Mouse (Mus musculus): ENCODE data around the gene Nck2. TPM values are rescaled to one million over a fixed set of nuclear protein-coding genes. Genes with fewer than 3 reads are reported as not detected.

Nck2 gene
- polyA plus RNA-seq, 1 experiment from 2014 or later, result 21.5 TPM

- H3K27me3 ChIP-seq (replicated peaks; ENCODE audit: control insufficient read depth, insufficient read depth, low read length), result no peaks in the 10 kb centered on the region
These were observed 122.4 kb downstream of the Nck2 start for GRCm38 (mm10) chr1:43566677-43567377.

GRCm38 (mm10) chr1:43568824-43569223 is 124.4 kb downstream of the Nck2 start:
- Histone ChIP-seq H3K4me1 (ENCODE audit: control insufficient read depth, insufficient read depth, low read length) (no peaks in the 10 kb centered on the region), H3K4me2 (ENCODE audit: low read depth, low read length) (no peak overlapping the region), H3K9me3 (ENCODE audit: control insufficient read depth, low read length) (no peaks in the 10 kb centered on the region), H3K36me3 (ENCODE audit: control insufficient read depth, insufficient read depth, low read length) (no peaks in the 10 kb centered on the region), H3K4me3 (ENCODE audit: low read length) (no peak overlapping the region), H3K9ac (ENCODE audit: low read depth, low read length) (no peak overlapping the region), H3K27me3 (replicated peaks; ENCODE audit: control insufficient read depth, insufficient read depth, low read length) (no peaks in the 10 kb centered on the region), H3K27ac (ENCODE audit: low read length) (no peak overlapping the region)
- 89% methylated on average over 10 of the region's 10 CpGs for WGBS
- no peak for ATAC-seq

More at GRCm38 (mm10) chr1:43566677-43567377, 122.4 kb downstream of the Nck2 start:
- no peaks in the 10 kb centered on the region for H3K36me3 ChIP-seq (ENCODE audit: control insufficient read depth, insufficient read depth, low read length)
- ATAC-seq, result no peak
- no peak overlapping the region for H3K27ac ChIP-seq (ENCODE audit: low read length)
- no peaks in the 10 kb centered on the region for H3K9me3 ChIP-seq (ENCODE audit: control insufficient read depth, low read length)
- H3K9ac ChIP-seq (ENCODE audit: low read depth, low read length), result no peak overlapping the region
- no peak overlapping the region for H3K4me2 ChIP-seq (ENCODE audit: low read depth, low read length)
- 81% methylated on average over 8 of the region's 8 CpGs for WGBS
- H3K4me1 ChIP-seq (ENCODE audit: control insufficient read depth, insufficient read depth, low read length), result no peaks in the 10 kb centered on the region
- H3K4me3 ChIP-seq (ENCODE audit: low read length), result no peak overlapping the region

DNA sequence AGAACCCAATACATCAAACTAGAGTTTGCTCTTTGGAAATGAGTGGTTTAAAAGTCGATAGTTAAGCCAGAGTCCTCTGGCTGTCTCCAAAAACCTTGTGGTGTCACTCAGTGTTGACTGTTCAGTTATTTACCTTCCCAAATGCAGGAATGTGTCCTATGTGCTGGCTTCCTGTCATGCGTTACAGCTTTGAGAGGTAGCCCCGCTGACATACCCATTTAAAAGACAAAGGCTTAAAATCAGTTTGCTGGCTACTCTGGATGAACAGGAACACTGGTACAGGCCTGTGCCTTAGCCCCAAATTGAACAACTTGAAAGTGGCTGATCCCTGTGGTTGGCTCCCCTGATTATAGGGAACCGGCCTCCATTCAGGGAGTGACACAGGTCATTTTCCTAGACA is 126.7 kb downstream of the Nck2 start:
- H3K27me3 ChIP-seq (replicated peaks; ENCODE audit: control insufficient read depth, insufficient read depth, low read length), result no peaks in the 10 kb centered on the region
- H3K27ac ChIP-seq (ENCODE audit: low read length), result no peak overlapping the region
- no peak overlapping the region for H3K4me2 ChIP-seq (ENCODE audit: low read depth, low read length)
- no peak for ATAC-seq
- no peak overlapping the region for H3K4me3 ChIP-seq (ENCODE audit: low read length)
- H3K4me1 ChIP-seq (ENCODE audit: control insufficient read depth, insufficient read depth, low read length), result no peaks in the 10 kb centered on the region
- no peaks in the 10 kb centered on the region for H3K36me3 ChIP-seq (ENCODE audit: control insufficient read depth, insufficient read depth, low read length)
- no peak overlapping the region for H3K9ac ChIP-seq (ENCODE audit: low read depth, low read length)
- WGBS, result 96% methylated on average over 4 of the region's 4 CpGs
- H3K9me3 ChIP-seq (ENCODE audit: control insufficient read depth, low read length), result no peaks in the 10 kb centered on the region

- Histone ChIP-seq H3K4me2 (ENCODE audit: low read depth, low read length) (no peak overlapping the region), H3K9me3 (ENCODE audit: control insufficient read depth, low read length) (no peaks in the 10 kb centered on the region), H3K9ac (ENCODE audit: low read depth, low read length) (no peak overlapping the region), H3K36me3 (ENCODE audit: control insufficient read depth, insufficient read depth, low read length) (no peaks in the 10 kb centered on the region), H3K27ac (ENCODE audit: low read length) (no peak overlapping the region), H3K4me1 (ENCODE audit: control insufficient read depth, insufficient read depth, low read length) (no peaks in the 10 kb centered on the region), H3K27me3 (replicated peaks; ENCODE audit: control insufficient read depth, insufficient read depth, low read length) (no peaks in the 10 kb centered on the region), H3K4me3 (ENCODE audit: low read length) (no peak overlapping the region)
- ATAC-seq, result no peak
- WGBS, result 90% methylated on average over 3 of the region's 3 CpGs
These were observed 130.5 kb downstream of the Nck2 start for GRCm38 (mm10) chr1:43574793-43575304.

DNA sequence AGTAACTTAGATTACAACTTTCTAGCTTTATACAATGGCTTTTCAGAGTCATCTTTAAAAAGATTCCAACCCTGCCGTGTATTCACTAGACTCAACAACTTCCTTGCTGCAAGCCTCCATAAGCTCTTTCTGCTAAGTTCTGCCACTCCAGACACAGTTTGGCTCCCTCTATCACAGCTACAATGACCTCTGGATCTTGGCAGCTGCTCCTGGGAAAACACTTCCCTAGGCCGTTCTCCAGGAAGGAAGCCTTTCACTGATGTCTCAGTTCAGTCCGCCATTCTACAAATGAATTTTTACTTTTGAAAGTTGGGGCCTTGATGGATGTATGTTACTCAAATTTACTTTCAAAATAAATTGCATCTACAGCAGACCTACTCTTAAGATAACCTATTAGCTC is 133.0 kb downstream of the Nck2 start:
- no peaks in the 10 kb centered on the region for H3K36me3 ChIP-seq (ENCODE audit: control insufficient read depth, insufficient read depth, low read length)
- no peak overlapping the region for H3K4me2 ChIP-seq (ENCODE audit: low read depth, low read length)
- WGBS, result 73% methylated on average over 3 of the region's 3 CpGs
- H3K9ac ChIP-seq (ENCODE audit: low read depth, low read length), result no peak overlapping the region
- no peak overlapping the region for H3K4me3 ChIP-seq (ENCODE audit: low read length)
- no peaks in the 10 kb centered on the region for H3K4me1 ChIP-seq (ENCODE audit: control insufficient read depth, insufficient read depth, low read length)
- H3K27ac ChIP-seq (ENCODE audit: low read length), result no peak overlapping the region
- no peak for ATAC-seq
- H3K27me3 ChIP-seq (replicated peaks; ENCODE audit: control insufficient read depth, insufficient read depth, low read length), result no peaks in the 10 kb centered on the region
- no peaks in the 10 kb centered on the region for H3K9me3 ChIP-seq (ENCODE audit: control insufficient read depth, low read length)

DNA sequence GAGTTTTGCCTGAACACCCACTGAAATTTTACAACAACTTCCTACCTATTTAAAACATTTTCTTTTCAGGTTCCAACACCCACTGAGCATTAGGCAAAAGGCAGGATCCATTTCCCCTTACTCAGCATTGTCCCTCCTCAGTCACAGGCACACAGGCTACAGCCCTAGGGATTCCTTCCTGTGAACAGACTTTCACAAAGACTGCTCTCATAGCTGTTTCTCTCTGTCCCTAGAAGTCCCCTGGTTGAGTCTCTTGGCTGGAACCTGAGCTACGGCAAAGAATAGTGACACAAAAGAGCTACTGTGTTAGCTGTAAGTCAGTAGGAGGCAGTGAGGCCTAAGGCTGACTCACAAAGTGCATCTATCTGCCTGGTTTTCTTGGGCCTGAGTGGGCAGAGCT is 139.2 kb downstream of the Nck2 start:
- 75% methylated on average over 1 of the region's 1 CpGs for WGBS

DNA sequence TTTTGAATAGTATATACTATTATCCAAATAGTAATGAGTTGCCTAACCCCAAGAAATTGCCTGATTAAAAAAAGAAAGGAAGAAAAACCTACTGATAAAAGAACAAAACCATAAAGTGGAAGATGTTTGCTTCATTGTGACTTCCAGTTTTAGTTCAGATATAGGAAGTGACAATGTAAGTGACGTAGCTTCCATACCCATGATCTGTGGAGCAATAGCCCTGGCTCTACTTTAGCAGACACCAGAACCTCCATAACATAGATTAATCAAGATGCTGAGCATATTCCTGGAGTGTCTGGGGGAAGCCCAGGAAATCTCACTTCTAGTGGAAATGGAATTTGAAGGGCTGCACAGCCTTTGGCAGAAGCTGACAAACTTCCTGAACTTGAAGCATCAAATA is 144.6 kb downstream of the Nck2 start:
- Histone ChIP-seq H3K9me3 (ENCODE audit: control insufficient read depth, low read length) (no peaks in the 10 kb centered on the region), H3K4me3 (ENCODE audit: low read length) (no peak overlapping the region), H3K27me3 (replicated peaks; ENCODE audit: control insufficient read depth, insufficient read depth, low read length) (no peaks in the 10 kb centered on the region), H3K4me1 (ENCODE audit: control insufficient read depth, insufficient read depth, low read length) (no peaks in the 10 kb centered on the region), H3K4me2 (ENCODE audit: low read depth, low read length) (no peak overlapping the region), H3K27ac (ENCODE audit: low read length) (no peak overlapping the region), H3K36me3 (ENCODE audit: control insufficient read depth, insufficient read depth, low read length) (no peaks in the 10 kb centered on the region), H3K9ac (ENCODE audit: low read depth, low read length) (no peak overlapping the region)
- 75% methylated on average over 1 of the region's 1 CpGs for WGBS
- no peak for ATAC-seq

More for the DNA sequence above, 139.2 kb downstream of the Nck2 start:
- Histone ChIP-seq H3K9ac (ENCODE audit: low read depth, low read length) (no peak overlapping the region), H3K27me3 (replicated peaks; ENCODE audit: control insufficient read depth, insufficient read depth, low read length) (no peaks in the 10 kb centered on the region), H3K27ac (ENCODE audit: low read length) (no peak overlapping the region), H3K4me2 (ENCODE audit: low read depth, low read length) (no peak overlapping the region), H3K4me1 (ENCODE audit: control insufficient read depth, insufficient read depth, low read length) (no peaks in the 10 kb centered on the region), H3K36me3 (ENCODE audit: control insufficient read depth, insufficient read depth, low read length) (no peaks in the 10 kb centered on the region), H3K4me3 (ENCODE audit: low read length) (no peak overlapping the region), H3K9me3 (ENCODE audit: control insufficient read depth, low read length) (no peaks in the 10 kb centered on the region)
- ATAC-seq, result no peak

DNA sequence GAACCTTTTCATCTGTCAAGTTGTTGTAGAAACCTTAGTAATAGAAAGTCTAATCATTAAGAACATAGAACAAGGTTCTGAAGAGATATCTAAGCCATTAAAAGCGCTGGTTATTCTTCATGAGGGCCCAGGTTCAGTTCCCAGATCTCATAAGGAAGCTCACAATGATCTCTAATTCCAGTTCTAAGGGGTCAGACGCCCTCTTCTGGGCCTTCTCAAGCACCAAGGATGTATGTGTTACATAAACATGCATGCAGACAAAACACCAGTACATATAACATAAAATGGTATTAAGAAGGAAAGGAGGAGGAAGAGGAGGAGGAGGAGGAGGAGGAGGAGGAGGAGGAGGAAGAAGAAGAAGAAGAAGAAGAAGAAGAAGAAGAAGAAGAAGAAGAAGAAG is 145.5 kb downstream of the Nck2 start:
- ATAC-seq, result no peak
- H3K36me3 ChIP-seq (ENCODE audit: control insufficient read depth, insufficient read depth, low read length), result no peaks in the 10 kb centered on the region
- H3K4me2 ChIP-seq (ENCODE audit: low read depth, low read length), result no peak overlapping the region
- no peaks in the 10 kb centered on the region for H3K4me1 ChIP-seq (ENCODE audit: control insufficient read depth, insufficient read depth, low read length)
- 60% methylated on average over 2 of the region's 2 CpGs for WGBS
- no peaks in the 10 kb centered on the region for H3K9me3 ChIP-seq (ENCODE audit: control insufficient read depth, low read length)
- no peaks in the 10 kb centered on the region for H3K27me3 ChIP-seq (replicated peaks; ENCODE audit: control insufficient read depth, insufficient read depth, low read length)
- no peak overlapping the region for H3K4me3 ChIP-seq (ENCODE audit: low read length)
- no peak overlapping the region for H3K27ac ChIP-seq (ENCODE audit: low read length)
- no peak overlapping the region for H3K9ac ChIP-seq (ENCODE audit: low read depth, low read length)

DNA sequence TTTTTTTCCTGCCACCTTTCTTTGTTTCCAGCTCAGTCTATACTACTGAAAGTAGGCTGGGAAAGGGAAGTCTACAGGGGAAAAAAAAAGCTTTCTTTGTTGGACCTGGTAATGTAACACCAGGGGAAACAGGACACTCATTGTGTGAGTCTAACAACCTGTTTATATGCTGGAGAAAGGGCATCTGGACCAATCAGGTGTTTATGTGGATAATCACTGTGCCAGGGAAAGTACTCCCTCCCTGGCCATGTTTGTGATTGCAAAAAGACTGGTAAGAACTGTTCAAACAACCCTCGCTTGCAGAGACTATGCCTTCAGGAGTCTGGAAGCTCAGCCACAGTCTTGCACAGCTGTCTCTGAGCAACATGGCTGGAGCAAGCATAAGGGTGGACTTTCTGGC is 146.3 kb downstream of the Nck2 start:
- no peak overlapping the region for H3K4me3 ChIP-seq (ENCODE audit: low read length)
- no peak overlapping the region for H3K9ac ChIP-seq (ENCODE audit: low read depth, low read length)
- H3K9me3 ChIP-seq (ENCODE audit: control insufficient read depth, low read length), result no peaks in the 10 kb centered on the region
- H3K27ac ChIP-seq (ENCODE audit: low read length), result no peak overlapping the region
- H3K4me1 ChIP-seq (ENCODE audit: control insufficient read depth, insufficient read depth, low read length), result no peaks in the 10 kb centered on the region
- no peaks in the 10 kb centered on the region for H3K36me3 ChIP-seq (ENCODE audit: control insufficient read depth, insufficient read depth, low read length)
- no peak overlapping the region for H3K4me2 ChIP-seq (ENCODE audit: low read depth, low read length)
- H3K27me3 ChIP-seq (replicated peaks; ENCODE audit: control insufficient read depth, insufficient read depth, low read length), result no peaks in the 10 kb centered on the region
- WGBS, result 44% methylated on average over 1 of the region's 1 CpGs
- no peak for ATAC-seq

- Histone ChIP-seq H3K4me1 (ENCODE audit: control insufficient read depth, insufficient read depth, low read length) (no peaks in the 10 kb centered on the region), H3K36me3 (ENCODE audit: control insufficient read depth, insufficient read depth, low read length) (no peaks in the 10 kb centered on the region), H3K9me3 (ENCODE audit: control insufficient read depth, low read length) (no peaks in the 10 kb centered on the region), H3K9ac (ENCODE audit: low read depth, low read length) (no peak overlapping the region), H3K4me2 (ENCODE audit: low read depth, low read length) (no peak overlapping the region), H3K4me3 (ENCODE audit: low read length) (no peak overlapping the region), H3K27ac (ENCODE audit: low read length) (no peak overlapping the region), H3K27me3 (replicated peaks; ENCODE audit: control insufficient read depth, insufficient read depth, low read length) (no peaks in the 10 kb centered on the region)
- 74% methylated on average over 3 of the region's 3 CpGs for WGBS
- ATAC-seq, result no peak
These were observed 148.7 kb downstream of the Nck2 start for GRCm38 (mm10) chr1:43593069-43593468.
